Mouse (Mus musculus) neural tube, embryonic 13.5 days (tissue): ENCODE data around the gene Gpr45. TPM values are rescaled to one million over a fixed set of nuclear protein-coding genes. Genes with fewer than 3 reads are reported as not detected.

Experiments
- ATAC-seq: fragments of 200-750 bp; cut with Nextera tagmentation; 2 replicates; pipeline ENCODE4 v1.8.0; 2017; ENCODE audit warnings: low read depth, mild to moderate bottlenecking, moderate TSS enrichment, moderate library complexity
- H3K27ac ChIP-seq: fragments of 300-500 bp; sonication (generic); replicated peaks from 2 replicates; pipeline ENCODE4 v1.5.1; 2015; ENCODE audit warnings: moderate library complexity, mild to moderate bottlenecking, inconsistent platforms
- H3K27me3 ChIP-seq: fragments of 300-500 bp; sonication (generic); 2 replicates; pipeline ENCODE4 v1.6.1; 2015; ENCODE audit warnings: mild to moderate bottlenecking, inconsistent platforms
- H3K36me3 ChIP-seq: fragments of 300-500 bp; sonication (generic); 2 replicates; pipeline ENCODE4 v1.6.1; 2015; ENCODE audit warnings: mild to moderate bottlenecking, inconsistent platforms
- H3K4me1 ChIP-seq: fragments of 300-500 bp; sonication (generic); replicated peaks from 2 replicates; pipeline ENCODE4 v1.6.1; 2015; ENCODE audit warnings: inconsistent platforms
- H3K4me2 ChIP-seq: fragments of 300-500 bp; sonication (generic); 2 replicates; pipeline ENCODE4 v1.6.1; 2015; ENCODE audit warnings: inconsistent platforms, mild to moderate bottlenecking, moderate library complexity
- H3K4me3 ChIP-seq: fragments of 300-500 bp; sonication (generic); 2 replicates; pipeline ENCODE4 v1.5.1; 2015; ENCODE audit warnings: mild to moderate bottlenecking, inconsistent platforms
- H3K9ac ChIP-seq: fragments of 300-500 bp; sonication (generic); 2 replicates; pipeline ENCODE4 v1.6.1; 2015; ENCODE audit warnings: moderate library complexity, mild to moderate bottlenecking, inconsistent platforms
- H3K9me3 ChIP-seq: fragments of 300-500 bp; sonication (generic); 2 replicates; pipeline ENCODE4 v1.6.1; 2016; ENCODE audit warnings: inconsistent platforms
- WGBS: fragments of 180-500 bp; shearing (Covaris S2); methylation state at CpG from one replicate; pipeline ENCODE4 v1.1.7; 2015; 5-methylcytosine and 5-hydroxymethylcytosine counted together
- microRNA-seq: library from miRNA; unstranded; fragments of <30 nt; microRNA quantifications from one replicate; pipeline ENCODE4, GENCODE M21; 2016
- polyA plus RNA-seq: library from polyadenylated mRNA; unstranded; fragments of >200 nt; fragmentation: Nextera tagmentation; extraction: Ambion mirVana; gene quantifications from 2 replicates; pipeline ENCODE4 v1.2.1, GENCODE M21; 2015

Gene Gpr45
- polyA plus RNA-seq, 1 experiment from 2014 or later = 16.7 TPM

DNA sequence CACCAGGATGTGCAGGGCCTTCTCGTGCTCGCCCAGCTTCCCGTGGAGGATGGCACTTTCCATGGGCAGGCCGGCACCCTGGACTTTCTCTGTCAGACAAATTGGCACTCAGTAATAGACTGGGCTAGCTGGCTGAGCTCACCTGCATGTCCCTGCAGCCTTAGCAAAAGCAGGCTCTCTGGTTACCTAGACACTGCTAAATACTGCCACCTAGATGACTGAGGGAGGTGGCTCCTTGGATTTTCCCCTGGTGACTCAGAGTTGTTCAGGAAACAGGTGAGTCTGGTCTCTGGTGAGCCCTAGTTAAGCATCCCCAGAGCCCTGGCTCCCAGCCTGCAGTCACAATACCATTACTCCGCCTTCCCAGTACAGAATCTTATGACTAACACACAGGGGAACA, 99.2 kb downstream of the Gpr45 start:
- H3K4me2 ChIP-seq = no peak overlapping the region
- no peaks in the 10 kb centered on the region for H3K4me1 ChIP-seq
- no peak overlapping the region for H3K9ac ChIP-seq
- H3K4me3 ChIP-seq = no peak overlapping the region
- no peaks in the 10 kb centered on the region for H3K9me3 ChIP-seq
- no peak overlapping the region for H3K27ac ChIP-seq
- no peaks in the 10 kb centered on the region for H3K27me3 ChIP-seq
- 94% methylated on average over 5 of the region's 5 CpGs for WGBS
- H3K36me3 ChIP-seq = peaks cover 79% of the 10 kb centered on the region
- ATAC-seq = no peak

DNA sequence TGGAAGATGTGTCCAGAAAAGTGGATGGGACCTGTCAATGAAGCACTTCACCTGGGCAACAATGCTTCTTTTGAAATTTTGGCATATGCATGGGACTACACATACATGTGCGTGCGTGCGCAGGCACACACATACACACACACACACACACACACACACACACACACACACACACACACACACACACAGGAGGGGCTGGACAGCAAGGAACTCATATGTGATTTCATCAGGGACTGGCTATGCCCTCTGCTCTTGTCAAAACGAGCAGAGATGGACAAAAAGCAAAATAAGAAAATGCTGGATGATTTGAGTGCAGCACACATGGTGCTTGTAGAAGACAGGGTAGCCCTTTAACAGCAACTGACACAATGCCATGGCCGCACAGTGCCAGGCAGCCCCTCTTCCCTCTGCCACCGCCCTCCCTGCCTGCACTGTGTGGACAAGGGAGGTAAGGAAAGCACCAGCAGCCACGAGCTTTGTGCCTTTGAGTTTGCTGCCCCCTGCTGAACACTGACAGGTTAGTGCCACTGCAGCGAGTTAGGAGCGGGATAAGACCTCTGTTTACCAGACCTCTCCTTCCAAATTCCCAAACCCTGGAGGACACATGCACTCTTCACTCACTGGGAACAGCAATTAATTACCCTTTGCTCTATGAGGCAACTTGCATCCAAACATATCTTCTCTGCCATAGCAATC, 113.1 kb downstream of the Gpr45 start:
- 47% methylated on average over 9 of the region's 9 CpGs for WGBS
- H3K4me3 ChIP-seq = no peak overlapping the region
- no peak overlapping the region for H3K4me2 ChIP-seq
- no peaks in the 10 kb centered on the region for H3K27me3 ChIP-seq
- peaks cover 69% of the 10 kb centered on the region for H3K36me3 ChIP-seq
- peak; percentile 95 for ATAC-seq
- H3K9me3 ChIP-seq = no peaks in the 10 kb centered on the region
- no peaks in the 10 kb centered on the region for H3K4me1 ChIP-seq
- no peak overlapping the region for H3K27ac ChIP-seq
- no peak overlapping the region for H3K9ac ChIP-seq

DNA sequence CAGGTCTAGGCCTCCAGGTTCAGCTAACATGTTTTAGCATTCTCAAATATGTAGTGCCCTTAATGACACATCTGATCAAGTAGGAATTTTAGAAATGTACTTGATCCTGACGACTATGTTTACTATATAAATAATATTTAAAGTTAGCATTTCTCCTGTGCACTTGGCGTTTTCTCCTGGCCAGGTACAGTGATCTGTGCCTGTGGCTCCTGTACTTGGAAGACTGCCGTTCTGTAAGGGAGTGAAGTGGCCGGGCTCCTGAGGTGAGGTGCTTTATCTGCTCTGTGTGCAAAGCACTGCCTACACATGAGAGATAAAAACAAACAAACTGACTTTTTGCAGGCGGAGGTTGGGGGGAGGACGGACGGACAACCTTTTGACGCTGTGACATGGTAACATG, 113.9 kb downstream of the Gpr45 start:
- Histone ChIP-seq H3K4me1 (no peaks in the 10 kb centered on the region), H3K36me3 (peaks cover 69% of the 10 kb centered on the region), H3K27me3 (no peaks in the 10 kb centered on the region), H3K4me2 (no peak overlapping the region), H3K27ac (no peak overlapping the region), H3K4me3 (no peak overlapping the region), H3K9me3 (no peaks in the 10 kb centered on the region), H3K9ac (no peak overlapping the region)
- no peak for ATAC-seq
- 94% methylated on average over 8 of the region's 8 CpGs for WGBS

DNA sequence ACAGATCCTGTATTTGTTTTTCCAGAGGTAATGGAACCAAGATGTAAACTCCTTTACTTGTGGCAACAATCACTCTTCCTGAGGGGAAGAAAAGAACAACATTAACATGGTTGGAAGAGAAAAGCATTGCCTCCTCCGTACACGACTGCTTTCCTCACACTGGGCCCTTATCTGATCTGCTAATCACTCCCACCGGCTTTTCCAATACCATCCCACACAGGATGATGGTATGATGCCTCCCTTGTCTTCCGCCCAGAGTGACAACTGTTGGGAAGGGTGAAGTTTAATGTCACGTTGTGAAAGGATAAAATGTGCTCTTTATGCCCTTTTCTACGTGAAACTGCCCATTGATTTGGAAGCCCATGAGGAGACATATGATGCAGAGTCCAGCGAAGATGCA, 114.9 kb downstream of the Gpr45 start:
- H3K9me3 ChIP-seq = no peaks in the 10 kb centered on the region
- H3K27me3 ChIP-seq = no peaks in the 10 kb centered on the region
- H3K27ac ChIP-seq = no peak overlapping the region
- no peaks in the 10 kb centered on the region for H3K4me1 ChIP-seq
- H3K4me2 ChIP-seq = no peak overlapping the region
- H3K4me3 ChIP-seq = no peak overlapping the region
- peaks cover 60% of the 10 kb centered on the region for H3K36me3 ChIP-seq
- ATAC-seq = no peak
- 84% methylated on average over 7 of the region's 7 CpGs for WGBS
- H3K9ac ChIP-seq = no peak overlapping the region

DNA sequence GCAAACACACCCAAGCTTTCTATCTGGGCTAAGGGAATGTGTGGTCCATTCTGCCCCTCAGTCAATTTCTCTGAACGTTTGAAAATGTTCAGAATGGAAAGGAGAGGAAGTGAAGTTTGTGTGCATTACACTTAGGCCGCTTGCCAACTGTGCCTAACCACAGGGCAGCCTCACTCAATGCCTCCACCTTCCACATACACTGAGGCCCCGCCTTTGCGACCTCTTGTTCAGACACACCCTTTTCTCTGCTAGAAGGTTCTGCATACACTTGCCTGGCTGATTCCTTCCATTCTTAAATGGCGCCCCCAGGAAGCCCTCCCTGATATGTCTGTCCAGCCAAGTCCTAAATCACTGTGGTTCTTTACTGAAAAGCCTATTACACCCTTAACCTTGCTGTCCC, 118.1 kb downstream of the Gpr45 start:
- Histone ChIP-seq H3K4me1 (no peaks in the 10 kb centered on the region), H3K4me2 (no peak overlapping the region), H3K27me3 (no peaks in the 10 kb centered on the region), H3K4me3 (no peak overlapping the region), H3K27ac (no peak overlapping the region), H3K9ac (no peak overlapping the region), H3K9me3 (no peaks in the 10 kb centered on the region), H3K36me3 (peaks cover 60% of the 10 kb centered on the region)
- 86% methylated on average over 5 of the region's 5 CpGs for WGBS
- no peak for ATAC-seq

DNA sequence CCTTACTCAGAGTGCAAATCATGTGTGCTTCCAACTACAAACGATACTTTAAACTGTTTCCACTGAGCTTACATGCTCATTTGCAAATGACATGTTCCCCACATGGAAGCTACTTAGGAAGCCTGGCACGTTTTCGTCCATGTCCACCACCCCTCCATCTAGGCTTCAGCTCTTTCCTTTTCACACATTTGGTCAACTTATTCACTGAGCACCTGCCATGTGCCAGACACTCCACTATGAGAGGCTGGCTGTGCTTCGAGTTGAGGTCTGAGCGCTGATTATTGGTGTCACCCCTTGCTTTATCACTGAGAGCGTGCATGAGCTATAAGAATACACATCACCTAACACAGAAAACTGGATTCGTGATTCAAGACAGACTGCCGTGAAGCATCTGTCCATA, 119.4 kb downstream of the Gpr45 start:
- WGBS = 93% methylated on average over 8 of the region's 8 CpGs
- no peak overlapping the region for H3K4me3 ChIP-seq
- peaks cover 49% of the 10 kb centered on the region for H3K36me3 ChIP-seq
- H3K27ac ChIP-seq = no peak overlapping the region
- no peak overlapping the region for H3K4me2 ChIP-seq
- no peak for ATAC-seq
- H3K9ac ChIP-seq = no peak overlapping the region
- no peaks in the 10 kb centered on the region for H3K9me3 ChIP-seq
- H3K4me1 ChIP-seq = no peaks in the 10 kb centered on the region
- H3K27me3 ChIP-seq = no peaks in the 10 kb centered on the region

DNA sequence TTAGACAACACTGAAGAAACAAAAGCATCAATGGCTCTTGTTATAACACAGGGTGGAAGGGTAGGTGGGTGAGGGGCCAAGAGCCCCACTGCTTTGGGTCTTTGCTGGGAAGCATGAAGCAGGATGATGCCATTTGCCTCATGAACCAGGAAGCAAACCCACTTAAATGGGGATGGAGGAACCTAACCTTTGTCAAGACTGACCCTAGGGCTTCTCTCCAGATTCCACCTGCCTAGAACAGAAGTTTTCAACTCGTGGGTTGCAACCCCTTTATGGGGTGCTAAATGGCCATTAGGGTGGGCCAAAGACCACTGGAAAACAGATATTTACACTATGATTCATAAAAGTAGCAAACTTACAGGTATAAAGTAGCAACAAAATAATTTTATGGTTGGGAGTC, 119.9 kb downstream of the Gpr45 start:
- Histone ChIP-seq H3K4me3 (no peak overlapping the region), H3K9ac (no peak overlapping the region), H3K4me1 (no peaks in the 10 kb centered on the region), H3K36me3 (peaks cover 44% of the 10 kb centered on the region), H3K9me3 (no peaks in the 10 kb centered on the region), H3K4me2 (no peak overlapping the region), H3K27me3 (no peaks in the 10 kb centered on the region), H3K27ac (no peak overlapping the region)
- WGBS = 81% methylated on average over 1 of the region's 1 CpGs
- ATAC-seq = no peak

DNA sequence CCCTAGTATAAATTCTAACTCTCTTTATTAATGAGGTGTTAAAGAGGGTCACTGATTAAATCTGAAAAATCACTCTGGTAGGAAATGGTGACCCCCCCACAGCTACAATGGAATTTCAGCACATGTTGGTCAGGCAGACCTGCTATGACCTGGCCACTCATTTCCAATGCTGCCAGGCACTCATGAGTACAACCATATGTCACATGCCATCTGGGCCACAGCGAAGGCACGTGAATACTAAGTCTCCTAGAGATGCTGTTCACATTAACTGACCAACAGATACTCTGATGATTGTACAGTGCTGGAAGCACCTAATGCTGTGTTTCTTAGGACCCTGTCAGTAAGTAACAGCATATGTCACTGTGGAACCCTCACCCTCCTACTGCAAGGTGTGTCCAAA, 122.1 kb downstream of the Gpr45 start:
- WGBS = 88% methylated on average over 2 of the region's 2 CpGs
- no peak overlapping the region for H3K4me3 ChIP-seq
- ATAC-seq = no peak
- H3K4me1 ChIP-seq = 0 out of 2 replicates have a peak, but pooled peaks cover 2% of the 10 kb centered on the region
- H3K9me3 ChIP-seq = no peaks in the 10 kb centered on the region
- no peak overlapping the region for H3K9ac ChIP-seq
- H3K36me3 ChIP-seq = peaks cover 35% of the 10 kb centered on the region
- no peaks in the 10 kb centered on the region for H3K27me3 ChIP-seq
- H3K4me2 ChIP-seq = no peak overlapping the region
- no peak overlapping the region for H3K27ac ChIP-seq

DNA sequence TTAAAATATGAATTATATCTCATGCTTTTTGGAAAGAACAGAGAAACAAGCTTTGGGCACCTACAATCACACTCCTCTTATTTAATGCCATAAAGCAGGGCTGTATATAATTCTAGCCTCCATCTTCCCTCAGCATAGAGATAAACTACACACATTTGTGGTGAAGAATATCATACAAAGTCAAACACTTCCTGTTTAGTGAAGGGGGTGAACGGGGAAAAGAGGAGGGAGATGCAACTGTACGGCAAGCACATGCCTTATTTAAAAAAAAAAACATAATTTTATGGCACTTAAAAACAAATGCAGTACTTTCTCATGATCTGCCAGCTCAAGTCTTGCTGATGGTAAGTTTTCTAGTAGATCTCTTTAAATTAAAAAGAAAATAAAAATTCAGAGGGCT, 125.5 kb downstream of the Gpr45 start:
- 87% methylated on average over 2 of the region's 2 CpGs for WGBS
- ATAC-seq = no peak
- H3K4me3 ChIP-seq = no peak overlapping the region
- H3K9ac ChIP-seq = no peak overlapping the region
- H3K36me3 ChIP-seq = peaks cover 19% of the 10 kb centered on the region
- H3K27me3 ChIP-seq = no peaks in the 10 kb centered on the region
- H3K9me3 ChIP-seq = no peaks in the 10 kb centered on the region
- H3K27ac ChIP-seq = no peak overlapping the region
- no peak overlapping the region for H3K4me2 ChIP-seq
- H3K4me1 ChIP-seq = 0 out of 2 replicates have a peak, but pooled peaks cover 5% of the 10 kb centered on the region

DNA sequence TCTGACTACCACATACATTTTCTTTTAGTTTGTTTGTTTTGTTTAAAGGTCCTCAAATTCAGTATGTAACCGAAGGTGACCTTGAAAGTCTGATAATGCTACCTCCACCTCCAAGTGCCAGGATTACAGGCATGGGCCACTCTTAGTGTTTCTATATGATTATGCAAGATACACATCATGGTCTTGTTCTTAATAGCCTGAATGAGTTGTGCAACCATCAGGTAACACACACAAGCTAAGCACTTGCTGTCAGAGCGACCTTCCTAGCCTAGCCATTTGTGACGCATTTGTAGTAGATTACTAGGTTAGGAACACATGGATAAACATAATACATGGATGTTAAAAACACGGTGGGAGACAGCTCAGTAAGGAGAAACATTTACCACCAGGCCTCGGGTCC, 130.3 kb downstream of the Gpr45 start:
- no peaks in the 10 kb centered on the region; the same call in 1 of the 2 replicates for H3K36me3 ChIP-seq
- H3K4me3 ChIP-seq = no peak overlapping the region
- H3K4me2 ChIP-seq = no peak overlapping the region
- H3K27me3 ChIP-seq = no peaks in the 10 kb centered on the region
- H3K27ac ChIP-seq = no peak overlapping the region
- 0 out of 2 replicates have a peak, but pooled peaks cover 5% of the 10 kb centered on the region for H3K4me1 ChIP-seq
- H3K9ac ChIP-seq = no peak overlapping the region
- no peak for ATAC-seq
- WGBS = 88% methylated on average over 5 of the region's 5 CpGs
- H3K9me3 ChIP-seq = no peaks in the 10 kb centered on the region

Small RNA genes lying within 50 kb of the gene (microRNA-seq; reads per million reads assigned to microRNA genes)
- gene Gm24001 = not detected

Other genes with a start within 250 kb of the Gpr45 start
- 35.1 and 36.3 TPM in 2 replicates for gene Mrps9, start 101.6 kb upstream of the Gpr45 start, polyA plus RNA-seq
- gene Tgfbrap1, start 145.8 kb downstream of the Gpr45 start, polyA plus RNA-seq = 13.6 and 14.2 TPM in 2 replicates
- gene AI597479, start 145.8 kb downstream of the Gpr45 start, polyA plus RNA-seq = 38.6 and 41.6 TPM in 2 replicates
- gene Fhl2, start 244.1 kb downstream of the Gpr45 start, polyA plus RNA-seq = 22.4 and 23.2 TPM in 2 replicates